Mouse (Mus musculus) testis, postnatal 10 days (tissue): ENCODE measurements around the gene Mta3.
A peak's percentile ranks its signal among the peaks of the same experiment; 100 is the strongest.

Experiments
- DNase-seq: peaks from one replicate; pipeline ENCODE4 v3.0.0; 2021; ENCODE audit warnings: low spot score

Gene Mta3

DNA sequence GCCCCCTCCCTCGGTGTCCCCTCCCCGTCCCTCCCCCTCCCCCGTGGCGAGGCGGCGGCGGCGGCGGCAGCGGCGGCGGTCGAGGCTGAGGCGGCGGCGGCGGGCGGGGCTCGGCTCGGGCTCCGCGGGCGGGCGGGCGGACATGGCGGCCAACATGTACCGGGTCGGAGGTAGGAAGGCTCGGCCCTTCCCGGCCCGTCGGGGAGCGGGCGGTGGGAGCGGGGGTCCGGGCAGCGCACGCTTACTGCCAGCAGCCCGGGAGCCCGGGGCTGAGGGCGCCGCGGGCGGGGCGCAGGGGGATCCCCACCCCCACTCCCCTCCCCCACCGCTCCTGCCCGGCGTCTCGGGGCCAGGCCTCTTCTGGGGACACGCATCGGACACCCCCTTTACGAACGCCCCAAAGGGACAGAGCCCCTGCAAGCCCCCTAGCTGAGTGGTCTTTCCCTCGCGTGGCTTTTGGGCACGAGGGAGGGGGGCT is at the start of gene Mta3:
Gene Mta3 (plus strand): TSS at position 48 of the 478 bp plus-strand sequence.
- peak; percentile 84 for DNase-seq

DNA sequence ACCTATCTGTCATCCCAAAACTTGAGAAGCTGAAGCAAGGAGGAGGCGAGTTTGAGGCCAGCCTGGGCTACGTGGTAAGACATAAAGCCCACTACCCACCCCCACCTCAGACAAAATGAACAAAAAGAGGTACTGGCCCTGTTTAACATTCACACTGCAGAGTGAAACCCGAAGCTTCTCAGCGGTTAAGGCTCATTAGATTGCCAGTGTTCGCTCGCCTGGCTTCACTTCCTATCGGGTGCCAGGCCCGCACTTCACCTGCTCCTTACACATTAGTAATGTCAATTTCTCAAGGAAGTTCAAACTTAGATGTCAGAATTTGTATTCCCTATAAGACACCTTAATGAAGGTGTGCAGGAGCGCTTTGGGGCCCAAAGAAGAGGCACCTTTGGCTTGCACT is 48.6 kb upstream of the Mta3 start:
- no peak for DNase-seq

DNA sequence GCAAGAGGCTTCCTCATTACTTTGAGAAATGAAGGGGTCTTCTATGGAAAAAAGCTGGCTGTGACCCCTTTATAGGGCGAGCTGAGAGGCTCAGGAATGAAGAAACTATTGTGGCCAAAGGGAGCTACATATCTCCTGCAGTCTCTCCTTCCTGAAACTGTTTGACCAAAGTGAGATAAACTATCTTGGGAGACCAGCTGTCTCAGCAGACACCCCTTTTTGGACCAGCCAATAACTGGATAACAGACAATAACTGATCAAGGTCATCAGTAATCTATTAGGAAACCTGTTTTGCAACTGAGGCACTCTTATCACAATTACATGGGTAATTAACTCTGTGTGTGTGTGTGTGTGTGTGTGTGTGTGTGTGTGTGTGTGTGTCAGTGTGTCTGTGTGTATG is 47.0 kb upstream of the Mta3 start:
- no peak for DNase-seq

DNA sequence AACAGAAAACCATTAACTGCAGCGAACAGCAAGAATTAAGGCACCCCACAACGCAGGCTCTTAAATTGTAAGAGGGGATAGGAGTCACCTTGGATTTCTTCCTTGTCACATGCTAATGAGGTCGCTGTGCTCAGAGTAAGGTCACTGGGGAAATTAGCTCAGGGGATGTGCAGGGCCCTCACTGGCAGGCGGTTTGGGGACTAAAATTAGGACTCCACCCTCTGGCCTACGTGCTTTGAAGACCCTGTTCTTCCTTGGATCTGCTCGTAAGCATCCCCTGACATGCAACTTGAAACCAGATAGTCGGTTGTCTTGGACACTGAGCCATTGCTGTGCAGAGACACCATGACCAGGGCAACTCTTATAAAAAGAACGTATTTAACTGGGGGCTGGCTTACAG is 41.2 kb upstream of the Mta3 start:
- DNase-seq = no peak

DNA sequence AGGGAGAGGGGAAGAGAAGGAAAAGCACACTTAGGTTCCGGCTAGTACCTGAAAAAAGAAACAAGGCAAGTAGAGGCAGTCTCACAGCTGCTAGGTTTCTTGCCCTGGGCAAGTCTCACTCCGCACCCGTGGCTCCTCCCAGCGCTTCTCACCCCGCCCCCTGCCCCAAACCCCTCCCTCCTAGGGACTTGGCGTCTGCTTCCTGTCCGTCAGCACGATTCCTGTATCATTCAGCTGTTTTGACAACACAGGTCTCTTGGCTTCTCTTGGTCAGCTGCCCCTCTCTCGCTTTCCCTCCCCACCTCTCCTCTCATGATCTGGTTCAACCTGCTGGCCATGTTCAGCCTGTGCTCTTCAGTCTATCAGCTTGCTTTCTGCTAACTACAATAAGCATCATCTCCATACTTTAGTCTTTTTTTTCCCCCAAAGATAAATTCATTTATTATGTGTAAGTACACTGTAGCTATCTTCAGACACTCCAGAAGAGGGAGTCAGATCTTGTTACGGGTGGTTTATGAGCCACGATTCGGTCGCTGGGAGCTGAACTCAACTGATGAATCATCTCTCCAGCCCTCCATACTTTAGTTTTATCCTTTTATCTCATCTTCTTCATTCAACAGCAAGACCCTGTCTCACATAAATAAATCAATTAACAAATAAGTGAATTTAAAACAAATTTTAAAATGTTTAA is 39.2 kb upstream of the Mta3 start:
- DNase-seq = no peak

DNA sequence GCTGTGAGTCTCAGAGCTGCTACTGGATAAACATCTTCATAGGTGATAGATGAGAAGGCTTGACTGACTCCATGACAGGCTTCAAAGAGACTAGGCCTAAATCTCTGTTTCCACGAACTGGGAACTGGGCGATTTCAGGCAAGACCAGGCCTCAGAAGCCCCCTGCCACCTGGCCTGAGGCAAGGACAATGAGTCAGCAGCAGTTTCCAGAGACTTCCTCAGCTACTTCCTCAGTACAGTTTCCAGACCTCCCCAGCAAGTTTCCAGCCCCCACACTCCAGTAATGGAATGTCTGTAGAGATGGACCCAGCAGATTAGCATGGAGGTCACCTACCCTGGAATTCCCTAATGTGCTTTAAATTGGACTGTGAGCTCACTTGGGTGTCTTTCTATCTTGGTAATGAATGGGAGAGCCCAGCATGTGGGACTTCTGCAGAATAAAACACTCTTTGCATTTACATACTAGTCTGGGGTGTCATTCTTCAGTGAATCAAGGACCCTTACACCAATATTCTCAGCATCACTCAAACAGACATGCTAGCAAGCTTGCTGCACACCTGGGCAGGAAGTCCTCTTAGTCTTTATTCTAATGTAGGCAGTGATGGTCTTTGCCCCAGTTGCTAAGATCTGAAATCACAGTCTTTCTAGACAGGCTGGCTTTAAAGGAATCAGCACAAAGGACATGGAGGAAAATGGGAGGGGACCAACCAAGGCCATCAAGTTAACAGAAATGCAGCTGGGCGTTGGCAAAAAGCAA is 37.9 kb upstream of the Mta3 start:
- DNase-seq = no peak

DNA sequence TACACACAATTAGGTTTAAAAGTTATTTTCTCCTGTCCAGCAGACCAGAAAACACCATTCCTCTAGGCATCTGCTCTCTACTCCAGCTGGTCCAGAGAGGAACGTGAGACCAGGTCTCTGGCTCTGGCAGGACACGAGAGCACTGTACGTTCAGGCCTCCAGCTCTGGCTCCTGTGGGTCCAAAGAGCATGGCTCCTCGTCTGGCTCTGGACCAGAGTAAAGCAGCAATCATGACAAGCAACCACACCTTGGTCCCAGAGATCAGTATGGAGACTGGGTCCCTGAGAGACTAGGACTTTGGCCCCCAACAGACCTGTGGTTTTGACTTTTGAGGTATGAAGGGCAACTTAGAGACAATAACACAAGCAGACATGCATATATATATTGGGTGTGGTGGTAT is 33.3 kb upstream of the Mta3 start:
- no peak for DNase-seq

DNA sequence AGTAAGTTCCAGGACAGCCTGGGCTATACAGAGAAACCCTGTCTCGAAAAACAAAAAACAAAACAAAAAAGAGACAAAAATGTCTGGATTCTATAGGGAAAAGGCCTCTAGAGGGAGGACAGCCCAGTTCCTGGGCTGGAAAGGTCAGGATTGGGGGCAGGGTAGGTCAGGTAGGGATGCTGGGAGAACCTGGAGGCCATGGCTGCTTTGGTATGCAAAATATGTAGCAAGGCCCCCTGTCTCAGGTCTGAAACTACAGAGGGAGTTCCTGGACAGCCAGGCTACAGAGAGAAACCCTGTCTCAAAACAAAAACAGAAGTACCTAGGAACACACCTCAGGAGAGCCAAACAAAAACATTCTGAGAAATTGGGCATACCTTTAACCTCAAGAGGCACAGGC is 28.6 kb upstream of the Mta3 start:
- DNase-seq = no peak

DNA sequence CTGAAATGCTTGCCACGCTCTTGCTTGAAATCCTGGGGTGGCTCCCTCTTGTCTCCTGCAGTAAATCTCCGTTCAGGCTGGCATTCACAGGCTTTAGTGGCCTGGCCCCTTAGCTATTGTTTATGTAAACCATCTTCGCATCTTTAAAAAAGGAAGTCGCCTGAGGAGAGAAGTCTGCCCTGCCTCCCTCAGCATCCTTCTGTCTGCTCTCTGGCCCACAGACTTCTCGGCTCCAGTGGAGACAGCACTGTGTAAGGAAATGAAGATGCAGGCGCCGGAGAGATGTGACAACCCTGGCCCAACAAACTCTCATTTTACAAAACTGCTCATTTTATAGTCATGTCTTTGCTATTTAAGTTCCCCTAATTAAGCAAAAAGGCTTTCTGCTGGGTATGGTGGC is 24.0 kb upstream of the Mta3 start:
- DNase-seq = no peak

DNA sequence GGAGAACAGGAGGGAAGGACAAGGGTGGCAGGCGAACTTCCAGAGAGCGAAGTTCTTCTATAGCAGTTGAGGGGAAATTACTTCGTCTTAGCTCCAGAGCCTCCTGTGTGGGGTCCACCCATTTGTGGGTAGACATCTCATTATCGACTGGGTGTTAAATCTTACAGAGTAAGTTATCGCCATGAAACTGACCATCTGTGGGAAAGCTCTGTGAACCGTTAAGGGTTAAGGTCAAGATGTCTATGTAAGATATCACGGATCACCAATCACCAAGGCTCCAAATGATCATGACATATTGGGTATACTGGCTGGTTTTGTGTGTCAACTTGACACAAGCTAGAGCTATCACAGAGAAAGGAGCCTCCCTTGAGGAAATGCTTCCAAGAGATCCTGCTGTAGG is 21.5 kb upstream of the Mta3 start:
- DNase-seq = no peak

DNA sequence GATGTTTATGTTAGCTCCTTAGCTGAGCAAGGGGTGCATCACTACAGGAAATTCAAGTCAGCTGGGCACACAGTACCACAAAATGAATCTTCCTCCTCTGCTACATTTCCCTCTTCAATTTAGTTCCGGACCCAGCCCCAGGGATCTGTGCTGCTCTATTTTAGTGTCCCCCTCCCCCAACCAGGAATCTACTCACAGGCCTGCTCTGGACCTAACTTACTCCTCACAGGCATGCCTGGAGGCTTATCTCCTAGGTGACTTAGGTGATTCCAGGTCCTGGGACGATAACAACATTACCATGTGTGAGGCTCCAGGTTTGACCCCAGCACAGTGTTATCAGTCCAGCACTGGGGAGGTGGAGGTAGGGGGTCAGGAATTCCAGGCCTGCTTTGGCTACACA is 15.5 kb upstream of the Mta3 start:
- DNase-seq = no peak

DNA sequence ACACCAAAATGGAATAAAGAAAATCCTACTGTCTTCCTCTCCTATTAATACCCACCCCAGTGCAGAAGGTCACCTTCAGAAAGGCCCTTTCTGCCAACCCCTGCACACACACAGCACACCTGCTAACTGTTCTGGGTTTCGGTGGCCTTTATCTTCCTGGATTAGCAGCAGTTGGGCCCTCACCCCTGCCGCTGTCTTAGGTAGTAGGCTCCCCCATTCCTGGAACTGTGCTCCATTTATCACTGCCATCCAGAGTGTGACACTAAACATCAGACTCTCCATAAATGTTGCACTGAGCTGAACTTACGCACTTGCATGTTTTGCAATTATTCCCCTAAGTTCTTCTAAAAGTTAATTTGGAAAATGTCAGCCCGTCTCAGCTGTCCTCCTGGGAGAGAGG is 14.6 kb upstream of the Mta3 start:
- no peak for DNase-seq

DNA sequence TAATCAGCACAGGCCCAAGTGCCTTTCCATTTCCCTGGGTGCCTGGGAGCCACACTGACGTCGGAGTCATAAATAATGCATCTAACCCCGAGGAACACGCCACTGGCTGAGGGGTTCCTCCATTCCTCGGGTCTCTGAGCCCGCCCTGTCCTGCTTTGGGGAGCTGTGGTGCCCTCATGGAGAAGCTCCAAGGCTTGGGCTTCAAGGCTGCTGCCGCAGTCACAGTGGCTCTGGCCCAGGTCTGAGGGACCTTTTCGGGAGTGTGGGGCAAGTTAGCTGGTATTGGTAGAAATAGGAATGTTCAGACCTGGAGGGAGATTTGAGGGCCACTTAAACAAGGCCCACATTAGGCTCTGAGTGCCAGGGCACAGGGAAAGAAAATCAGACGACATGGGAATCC is 12.0 kb upstream of the Mta3 start:
- DNase-seq = peak; percentile 46

DNA sequence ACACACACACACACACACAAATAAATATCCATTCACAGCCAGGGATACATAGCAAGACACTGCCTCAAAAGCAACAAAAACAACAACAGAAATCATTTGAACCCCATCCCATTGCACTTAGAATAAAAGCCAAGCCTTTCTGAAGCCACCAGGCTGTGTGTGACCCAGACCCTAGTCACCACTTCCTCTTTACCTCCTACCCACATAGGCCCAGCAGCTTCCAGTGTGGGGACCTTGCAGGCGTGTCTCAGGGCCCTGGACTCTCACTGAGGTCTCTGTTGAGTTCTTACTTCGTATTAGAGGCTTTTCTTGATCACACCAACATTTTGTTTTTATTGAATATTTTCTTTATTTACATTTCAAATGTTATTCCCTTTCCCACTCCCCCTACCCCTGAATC is 10.2 kb upstream of the Mta3 start:
- no peak for DNase-seq

DNA sequence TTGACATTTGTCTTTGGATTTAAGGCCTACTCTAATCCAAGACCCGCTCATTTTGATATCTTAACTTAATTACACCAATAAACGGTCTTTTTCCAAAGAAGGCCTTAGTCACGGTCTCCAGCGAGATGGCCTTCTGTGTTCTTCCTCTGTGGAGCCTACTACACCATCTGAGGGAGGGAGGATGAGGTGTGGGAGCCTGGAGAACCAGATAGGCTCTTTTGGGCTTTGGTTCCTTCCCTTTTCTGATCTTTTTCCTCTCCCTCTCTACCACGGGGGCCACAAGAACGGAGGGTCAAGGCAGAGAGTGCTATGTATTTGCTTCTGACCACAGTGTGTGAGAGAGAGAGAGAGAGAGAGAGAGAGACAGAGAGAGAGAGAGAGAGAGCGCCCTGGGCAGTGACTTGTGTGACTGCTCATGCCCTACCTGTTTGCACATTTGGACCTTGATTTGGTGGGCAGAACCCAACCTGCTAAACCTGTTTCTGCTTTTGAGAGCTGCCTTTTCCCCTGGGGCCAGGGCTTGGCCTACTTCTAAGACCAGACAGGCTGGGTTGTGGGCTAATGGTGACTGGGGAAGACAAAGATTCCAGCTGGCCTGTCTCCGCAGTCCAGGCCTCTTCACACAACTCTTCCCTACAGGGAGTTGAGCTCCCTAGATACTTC is 6.8 kb upstream of the Mta3 start:
- no peak for DNase-seq

DNA sequence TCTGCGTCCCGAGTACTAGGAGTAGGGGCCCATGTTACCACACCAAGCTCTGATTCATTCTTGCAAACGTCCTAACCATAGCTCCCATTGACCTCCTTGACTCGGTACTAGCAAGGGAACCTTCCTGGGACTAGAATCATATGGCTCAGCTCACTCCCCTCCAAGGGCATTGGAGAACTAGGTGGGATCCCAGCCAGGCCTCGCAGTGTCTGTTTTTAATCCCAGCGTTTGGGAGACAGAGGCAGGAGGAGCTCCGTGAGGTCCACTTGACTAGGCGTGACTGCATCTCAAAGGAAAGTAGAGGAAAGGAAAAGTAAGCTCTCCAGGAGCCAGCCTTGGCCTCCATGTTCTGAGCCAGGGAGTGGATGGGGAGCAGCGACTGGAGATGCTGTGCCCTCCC is 5.8 kb upstream of the Mta3 start:
- no peak for DNase-seq

DNA sequence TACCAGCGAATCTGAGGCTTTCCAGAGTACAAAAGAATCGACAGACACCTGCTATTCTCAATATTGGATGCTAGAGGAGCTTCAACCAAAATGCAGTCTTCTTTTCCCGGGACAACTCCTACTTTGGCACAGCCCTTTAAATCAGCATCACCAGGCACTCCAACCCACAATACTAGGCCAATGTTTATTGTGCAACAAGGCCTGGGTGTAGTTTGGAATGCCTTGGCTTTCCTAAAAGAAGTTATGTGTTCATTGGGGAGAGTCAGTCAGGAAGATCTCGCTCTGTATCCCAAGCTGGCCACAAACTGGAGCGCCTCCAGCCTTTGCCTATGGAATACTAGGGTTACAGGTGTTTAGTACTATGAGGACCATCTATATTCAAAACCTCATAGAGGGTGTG is 1.5 kb upstream of the Mta3 start:
- no peak for DNase-seq

DNA sequence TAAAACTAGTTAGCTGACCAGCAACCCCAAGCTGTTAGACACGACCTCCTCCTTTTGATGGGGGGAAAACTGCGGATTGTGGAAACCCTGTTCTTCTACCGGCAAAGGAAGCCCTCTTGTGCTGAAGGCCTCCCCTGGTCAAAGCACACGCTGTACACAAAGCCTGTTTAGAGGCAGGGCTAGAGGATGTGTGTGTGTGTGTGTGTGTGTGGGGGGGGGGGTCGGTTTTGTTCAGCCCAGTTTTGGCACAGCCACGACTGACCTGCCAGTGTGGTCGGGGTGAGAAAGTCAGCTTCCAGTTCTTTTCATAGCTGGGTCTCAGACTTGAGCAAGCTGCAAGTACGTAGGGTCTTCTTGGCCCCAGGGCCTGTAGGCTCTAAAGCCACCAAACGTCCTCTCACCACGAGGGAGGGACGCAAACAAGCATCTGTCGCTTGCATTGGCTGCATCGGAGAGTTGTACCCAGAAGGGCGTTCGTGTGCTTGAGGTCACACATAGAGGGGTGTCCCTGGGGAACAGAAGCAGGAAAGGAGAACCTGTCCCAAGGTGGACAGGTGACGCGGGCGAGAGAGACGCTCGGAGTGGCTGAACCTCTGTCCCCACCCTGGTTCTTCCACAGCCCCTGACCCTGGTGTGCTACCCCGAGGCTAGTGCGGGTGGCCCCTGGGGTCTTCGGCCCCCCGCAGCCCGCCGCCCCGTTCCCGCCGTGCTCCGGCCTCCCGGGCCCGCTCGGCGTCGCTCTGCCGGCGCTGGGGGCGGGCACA is 429 bp upstream of the Mta3 start:
- peak; percentile 65 for DNase-seq

DNA sequence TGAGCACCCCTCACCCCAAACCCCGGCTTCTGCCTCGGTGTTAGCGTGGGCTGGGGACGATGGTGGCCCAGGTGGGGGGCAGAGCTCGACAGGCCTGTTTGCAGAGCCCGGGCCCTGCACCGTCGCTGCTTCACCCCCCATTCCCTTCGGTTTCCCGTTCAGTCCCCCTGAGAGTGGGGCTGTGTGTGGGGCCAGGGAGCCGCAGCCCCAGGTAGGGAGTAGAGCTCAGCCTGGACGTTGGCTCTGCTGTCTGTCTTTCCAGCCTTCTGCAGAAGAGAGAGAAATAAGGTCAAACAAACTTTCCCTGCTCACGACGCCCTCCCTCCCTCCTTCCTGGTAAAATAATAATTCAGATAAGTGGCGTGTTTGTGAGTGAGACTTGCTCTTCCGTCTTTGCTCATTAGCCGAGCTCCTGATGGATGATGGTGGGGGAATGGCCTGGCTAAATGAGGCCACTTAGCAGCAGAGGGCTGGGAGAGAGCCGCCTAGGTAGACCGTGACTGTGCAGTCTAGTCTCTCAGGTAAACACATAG is 697 bp downstream of the Mta3 start:
- DNase-seq = peak; percentile 69

DNA sequence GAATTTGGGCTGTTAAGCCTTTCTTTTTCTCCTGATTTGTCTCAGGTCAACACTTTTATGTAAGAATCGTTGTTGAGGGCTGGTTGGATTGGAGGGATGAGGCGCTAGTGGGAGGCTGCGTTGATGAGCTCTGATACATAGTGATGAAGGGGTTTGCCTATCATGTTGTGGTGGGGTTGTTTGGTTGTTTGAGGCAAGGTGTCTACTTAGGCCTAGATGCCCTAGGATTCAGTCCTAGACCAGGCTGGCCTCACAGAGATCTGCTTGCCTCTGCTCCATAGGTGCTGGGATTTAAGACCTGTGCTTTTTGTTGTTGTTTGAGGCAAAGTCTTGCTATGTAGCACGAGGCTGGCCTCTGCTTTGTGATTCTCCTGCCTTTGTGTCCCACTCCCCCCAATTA is 1.4 kb downstream of the Mta3 start:
- no peak for DNase-seq

DNA sequence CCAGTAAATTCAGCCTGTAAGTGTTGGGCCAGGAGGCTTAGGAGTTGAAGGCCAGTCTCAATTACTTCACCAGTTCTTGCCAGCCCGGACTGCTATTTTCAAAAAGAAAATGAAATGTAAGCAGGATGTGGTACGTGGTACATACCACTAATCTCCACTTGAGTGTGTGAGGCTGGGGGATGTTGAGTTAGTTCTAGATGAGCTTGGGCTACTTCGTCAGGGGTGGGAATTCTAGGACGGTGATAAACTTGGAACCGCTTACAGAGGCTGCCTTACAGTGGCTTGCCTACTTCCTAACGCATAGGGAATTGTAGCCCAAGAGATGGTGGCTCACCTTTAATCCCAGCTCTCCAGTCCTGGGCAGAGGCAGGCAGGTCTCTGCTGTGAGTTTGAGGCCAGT is 1.9 kb downstream of the Mta3 start:
- no peak for DNase-seq

DNA sequence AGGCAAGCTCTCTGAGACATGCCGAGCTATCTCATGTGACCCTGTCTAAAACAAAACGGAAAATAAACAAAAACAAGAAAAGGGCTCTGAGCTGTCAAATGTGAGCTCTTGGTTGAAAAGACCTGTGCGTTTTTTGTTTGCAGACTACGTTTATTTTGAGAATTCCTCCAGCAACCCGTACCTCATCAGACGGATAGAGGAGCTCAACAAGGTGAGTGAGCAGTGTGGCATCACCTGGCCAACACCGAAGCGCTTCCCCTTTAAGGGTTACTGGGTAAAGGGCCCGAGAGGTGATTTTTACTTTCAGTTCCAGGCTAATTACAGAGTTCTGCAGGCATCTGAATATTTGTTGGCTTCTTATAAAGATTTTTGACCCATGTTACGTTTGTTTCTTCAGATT is 2.3 kb downstream of the Mta3 start:
- no peak for DNase-seq
